Mouse (Mus musculus) liver, embryonic 16.5 days (tissue): Measurements from ENCODE around the gene Prrt1. TPM values are rescaled to one million over a fixed set of nuclear protein-coding genes. Genes with fewer than 3 reads are reported as not detected.

Experiments
- ATAC-seq: fragments of 200-750 bp; cut with Nextera tagmentation; 2 replicates; pipeline ENCODE4 v1.8.0; 2017; ENCODE audit warnings: low read depth, mild to moderate bottlenecking, moderate number of reproducible peaks, moderate library complexity
- H3K27ac ChIP-seq: fragments of 300-500 bp; sonication (generic); 2 replicates; pipeline ENCODE4 v1.5.1; 2014; ENCODE audit warnings: mild to moderate bottlenecking, low read length
- H3K27me3 ChIP-seq: fragments of 300-500 bp; sonication (generic); 2 replicates; pipeline ENCODE4 v1.6.1; 2014; ENCODE audit warnings: low read depth, low read length, mixed read lengths; ENCODE audit not compliant: control insufficient read depth, insufficient read depth
- H3K36me3 ChIP-seq: fragments of 300-500 bp; sonication (generic); 2 replicates; pipeline ENCODE4 v1.6.1; 2014; ENCODE audit warnings: mild to moderate bottlenecking; ENCODE audit not compliant: control insufficient read depth, insufficient read depth
- H3K4me1 ChIP-seq: fragments of 300-500 bp; sonication (generic); 2 replicates; pipeline ENCODE4 v1.6.1; 2014; ENCODE audit warnings: low read depth, low read length, mixed read lengths; ENCODE audit not compliant: control insufficient read depth
- H3K4me2 ChIP-seq: fragments of 300-500 bp; sonication (generic); 2 replicates; pipeline ENCODE4 v1.6.1; 2014; ENCODE audit warnings: low read depth, low read length, mixed read lengths
- H3K4me3 ChIP-seq: fragments of 300-500 bp; sonication (generic); 2 replicates; pipeline ENCODE4 v1.5.1; 2014; ENCODE audit warnings: low read depth, mild to moderate bottlenecking, low read length
- H3K9ac ChIP-seq: fragments of 300-500 bp; sonication (generic); 2 replicates; pipeline ENCODE4 v1.6.1; 2014; ENCODE audit warnings: low read depth, low read length
- H3K9me3 ChIP-seq: fragments of 300-500 bp; sonication (generic); replicated peaks from 2 replicates; pipeline ENCODE4 v1.6.1; 2016; ENCODE audit warnings: low read length; ENCODE audit not compliant: control insufficient read depth
- WGBS: fragments of 180-500 bp; shearing (Covaris S2); extraction: QIAGEN DNeasy Blood & Tissue Kit; methylation state at CpG from one replicate; pipeline ENCODE4 v1.1.7; 2014; ENCODE audit not compliant: insufficient replicate concordance; 5-methylcytosine and 5-hydroxymethylcytosine counted together
- polyA plus RNA-seq: library from polyadenylated mRNA; unstranded; fragments of >200 nt; fragmentation: Nextera tagmentation; extraction: Ambion mirVana; gene quantifications from 2 replicates; pipeline ENCODE4 v1.2.1, GENCODE M21; 2015

The Prrt1 gene
- polyA plus RNA-seq, 1 experiment from 2014 or later = not detected

DNA sequence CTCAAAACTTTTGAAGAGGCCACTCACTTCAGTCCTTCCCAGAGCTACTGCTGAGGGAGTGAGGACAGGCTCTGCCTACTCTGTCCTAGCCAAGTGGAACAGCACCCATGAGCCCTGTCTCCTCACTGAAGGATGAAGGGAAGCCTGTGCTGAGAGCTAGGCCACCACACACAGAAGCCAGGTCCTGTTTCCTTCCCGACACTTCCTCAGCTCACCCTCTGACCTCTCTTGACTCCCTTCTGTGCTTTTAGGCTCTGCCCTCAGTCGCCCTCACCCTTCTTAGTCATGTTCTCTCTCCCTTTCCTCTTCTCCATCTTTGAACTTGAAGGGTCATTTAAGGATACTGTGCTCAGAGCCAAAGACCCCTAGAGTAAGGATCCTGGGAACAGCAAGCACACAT, 27.9 kb downstream of the Prrt1 start:
- WGBS = 22% methylated on average over 2 of the region's 2 CpGs
- Histone ChIP-seq H3K36me3 (no peaks in the 10 kb centered on the region; the same call in 1 of the 2 replicates), H3K27me3 (peaks cover 23% of the 10 kb centered on the region), H3K9ac (no peak overlapping the region), H3K27ac (no peak overlapping the region), H3K4me3 (no peak overlapping the region), H3K4me2 (no peak overlapping the region), H3K9me3 (no peaks in the 10 kb centered on the region), H3K4me1 (no peaks in the 10 kb centered on the region)
- no peak for ATAC-seq

DNA sequence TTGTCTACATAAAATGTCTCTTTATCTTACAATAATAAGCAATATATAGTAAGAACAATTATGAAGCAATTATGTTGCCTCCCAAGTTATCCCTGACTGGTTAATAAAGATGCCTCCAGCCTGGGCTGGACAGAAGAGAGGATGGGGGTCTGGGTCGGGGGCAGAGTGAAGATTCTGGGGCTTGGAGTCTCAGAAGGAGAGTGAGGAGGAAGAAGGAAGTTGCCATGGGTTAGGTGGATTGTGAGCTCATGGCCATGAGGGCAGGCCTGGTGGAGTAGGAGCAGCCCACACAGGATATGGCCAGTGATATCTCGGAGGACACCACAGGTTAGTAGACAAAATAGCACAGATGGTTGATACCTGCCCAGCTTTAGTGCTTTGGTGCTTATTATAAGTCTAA, 28.8 kb downstream of the Prrt1 start:
- Histone ChIP-seq H3K4me1 (no peaks in the 10 kb centered on the region), H3K9me3 (no peaks in the 10 kb centered on the region), H3K9ac (no peak overlapping the region), H3K4me2 (no peak overlapping the region), H3K4me3 (no peak overlapping the region), H3K27ac (no peak overlapping the region), H3K36me3 (no peaks in the 10 kb centered on the region), H3K27me3 (peaks cover 23% of the 10 kb centered on the region)
- ATAC-seq = no peak
- WGBS = 38% methylated on average over 2 of the region's 2 CpGs

GRCm38 (mm10) chr17:34658591-34658990, 29.3 kb downstream of the Prrt1 start:
- H3K4me3 ChIP-seq = no peak overlapping the region
- H3K4me1 ChIP-seq = no peaks in the 10 kb centered on the region
- H3K36me3 ChIP-seq = no peaks in the 10 kb centered on the region
- H3K27ac ChIP-seq = no peak overlapping the region
- no peak overlapping the region for H3K9ac ChIP-seq
- WGBS = 73% methylated on average over 3 of the region's 3 CpGs
- H3K27me3 ChIP-seq = peaks cover 23% of the 10 kb centered on the region
- no peaks in the 10 kb centered on the region for H3K9me3 ChIP-seq
- no peak overlapping the region for H3K4me2 ChIP-seq
- ATAC-seq = no peak

GRCm38 (mm10) chr17:34659181-34659896, 30.0 kb downstream of the Prrt1 start:
- Histone ChIP-seq H3K4me3 (no peak overlapping the region), H3K4me2 (no peak overlapping the region), H3K36me3 (no peaks in the 10 kb centered on the region), H3K9me3 (no peaks in the 10 kb centered on the region), H3K27ac (no peak overlapping the region), H3K27me3 (peaks cover 23% of the 10 kb centered on the region), H3K4me1 (no peaks in the 10 kb centered on the region), H3K9ac (no peak overlapping the region)
- WGBS = 40% methylated on average over 12 of the region's 12 CpGs
- no peak for ATAC-seq

DNA sequence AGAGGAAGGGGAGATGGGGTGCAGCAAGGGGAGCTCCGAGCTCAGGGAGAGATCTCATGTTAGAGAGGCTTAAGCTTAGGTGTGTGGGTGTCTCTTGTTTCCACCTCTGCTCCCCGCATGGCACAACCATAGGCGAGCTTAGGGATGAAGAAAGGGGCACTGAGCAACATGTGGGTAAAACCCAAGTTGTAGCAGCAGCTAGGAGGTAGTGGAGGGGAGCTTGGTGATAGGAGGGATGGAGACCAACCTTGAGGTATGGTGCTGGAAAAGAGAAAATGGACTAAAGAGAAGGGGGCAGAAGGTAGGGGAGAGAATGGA, 30.5 kb downstream of the Prrt1 start:
- ATAC-seq = no peak
- no peaks in the 10 kb centered on the region for H3K4me1 ChIP-seq
- WGBS = 36% methylated on average over 3 of the region's 3 CpGs
- H3K4me2 ChIP-seq = no peak overlapping the region
- no peak overlapping the region for H3K27ac ChIP-seq
- H3K9me3 ChIP-seq = no peaks in the 10 kb centered on the region
- no peak overlapping the region for H3K9ac ChIP-seq
- H3K36me3 ChIP-seq = no peaks in the 10 kb centered on the region
- no peak overlapping the region for H3K4me3 ChIP-seq
- H3K27me3 ChIP-seq = peaks cover 23% of the 10 kb centered on the region

GRCm38 (mm10) chr17:34660259-34660820, 31.0 kb downstream of the Prrt1 start:
- no peaks in the 10 kb centered on the region for H3K4me1 ChIP-seq
- no peak overlapping the region for H3K27ac ChIP-seq
- no peak for ATAC-seq
- no peak overlapping the region for H3K4me2 ChIP-seq
- no peaks in the 10 kb centered on the region for H3K9me3 ChIP-seq
- H3K36me3 ChIP-seq = no peaks in the 10 kb centered on the region
- H3K9ac ChIP-seq = no peak overlapping the region
- WGBS = 29% methylated on average over 10 of the region's 11 CpGs
- H3K4me3 ChIP-seq = no peak overlapping the region
- peaks cover 23% of the 10 kb centered on the region for H3K27me3 ChIP-seq

DNA sequence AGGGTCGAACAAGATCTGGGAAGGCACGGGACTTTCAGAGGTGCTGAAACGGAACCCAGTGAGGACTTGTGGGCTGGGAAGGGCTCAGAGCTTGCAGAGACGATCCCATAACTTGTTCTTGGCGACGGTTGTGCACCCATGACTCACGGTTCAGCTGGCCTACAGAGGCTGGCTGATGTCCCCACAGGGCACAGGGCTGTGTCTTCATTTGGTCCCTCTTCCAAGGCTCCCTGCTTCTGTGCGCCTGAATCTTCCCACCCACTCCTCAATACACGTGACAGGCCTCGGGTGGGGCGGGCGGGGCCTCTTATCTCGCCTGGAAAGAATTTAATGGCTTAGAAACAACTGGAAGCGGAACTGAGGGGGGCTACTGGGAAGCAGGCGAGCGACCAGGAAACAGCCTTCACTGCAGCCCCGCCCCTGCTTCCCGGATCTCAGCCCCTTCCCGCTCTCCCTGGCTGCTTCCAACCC, 31.8 kb downstream of the Prrt1 start:
- Histone ChIP-seq H3K9ac (no peak overlapping the region), H3K4me3 (no peak overlapping the region), H3K27me3 (peaks cover 23% of the 10 kb centered on the region), H3K4me1 (no peaks in the 10 kb centered on the region), H3K4me2 (no peak overlapping the region), H3K36me3 (no peaks in the 10 kb centered on the region), H3K9me3 (no peaks in the 10 kb centered on the region), H3K27ac (no peak overlapping the region)
- 2% methylated on average over 19 of the region's 19 CpGs for WGBS
- ATAC-seq = peak; percentile 24; the same call in 1 of the 2 replicates

GRCm38 (mm10) chr17:34662468-34662867, 33.1 kb downstream of the Prrt1 start:
- H3K27me3 ChIP-seq = peaks cover 23% of the 10 kb centered on the region
- no peak overlapping the region for H3K4me2 ChIP-seq
- ATAC-seq = no peak
- 63% methylated on average over 1 of the region's 1 CpGs for WGBS
- no peak overlapping the region for H3K9ac ChIP-seq
- no peaks in the 10 kb centered on the region for H3K4me1 ChIP-seq
- no peaks in the 10 kb centered on the region for H3K9me3 ChIP-seq
- H3K36me3 ChIP-seq = no peaks in the 10 kb centered on the region
- H3K27ac ChIP-seq = no peak overlapping the region
- H3K4me3 ChIP-seq = no peak overlapping the region

DNA sequence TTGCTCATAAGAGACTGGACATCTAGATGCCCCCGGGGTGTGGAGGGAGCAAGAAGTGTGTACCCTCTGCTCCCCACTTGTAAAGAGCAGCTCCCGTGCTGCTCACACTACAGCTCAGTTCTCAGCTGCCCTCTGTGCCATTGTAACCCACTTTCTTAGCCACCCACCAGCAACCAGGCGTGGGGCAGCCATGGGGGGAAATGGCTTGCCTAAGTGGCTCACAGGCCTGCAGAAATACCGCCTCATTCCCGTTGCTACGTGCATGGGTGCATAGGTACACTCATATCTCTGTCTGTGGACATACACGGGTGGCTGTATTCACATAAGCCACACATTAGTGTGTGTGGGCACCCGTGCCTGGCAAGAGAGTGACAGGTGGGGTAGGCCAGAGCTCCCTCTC, 33.6 kb downstream of the Prrt1 start:
- Histone ChIP-seq H3K27ac (no peak overlapping the region), H3K4me1 (no peaks in the 10 kb centered on the region), H3K9me3 (no peaks in the 10 kb centered on the region), H3K9ac (no peak overlapping the region), H3K27me3 (peaks cover 23% of the 10 kb centered on the region), H3K4me2 (no peak overlapping the region), H3K36me3 (no peaks in the 10 kb centered on the region), H3K4me3 (no peak overlapping the region)
- 57% methylated on average over 8 of the region's 8 CpGs for WGBS
- ATAC-seq = no peak
